Mouse (Mus musculus) MEL (cell line): ENCODE measurements around the gene Wars.

ENCODE experiments used
- CHD2 ChIP-seq: IDR thresholded peaks from 2 replicates; pipeline ENCODE4 v1.6.1; 2011; ENCODE audit warnings: low read length, improper control_type of control experiment
- CTCF ChIP-seq, 3 experiments: IDR thresholded peaks in 2 of 3; conservative IDR thresholded peaks in 1 of 3; 2 replicates each; pipeline ENCODE4 v1.5.1; 2011 to 2012; ENCODE audit warnings: low read length in 3 of 3, low read depth in 2 of 3, mild to moderate bottlenecking in 2 of 3, improper control_type of control experiment in 1 of 3, inconsistent platforms in 1 of 3, mixed read lengths in 1 of 3, moderate library complexity in 1 of 3; ENCODE audit not compliant: control insufficient read depth in 1 of 3, insufficient read depth in 1 of 3, poor library complexity in 1 of 3, severe bottlenecking in 1 of 3
- ELF1 ChIP-seq: IDR thresholded peaks from 2 replicates; pipeline ENCODE4 v1.6.1; 2014; ENCODE audit warnings: low read depth, mild to moderate bottlenecking, inconsistent platforms, low read length, improper control_type of control experiment, moderate library complexity
- ETS1 ChIP-seq: IDR thresholded peaks from 2 replicates; pipeline ENCODE4 v1.6.1; 2012; ENCODE audit warnings: low read depth, mild to moderate bottlenecking, inconsistent platforms, low read length, improper control_type of control experiment, moderate library complexity
- KAT2A ChIP-seq: conservative IDR thresholded peaks from 2 replicates; pipeline ENCODE4 v1.6.1; 2012; ENCODE audit warnings: low read depth, low read length, improper control_type of control experiment, inconsistent platforms
- MAFK ChIP-seq: IDR thresholded peaks from 2 replicates; pipeline ENCODE4 v1.6.1; 2011; ENCODE audit warnings: low read depth, mild to moderate bottlenecking, low read length, improper control_type of control experiment, borderline replicate concordance
- MXI1 ChIP-seq: IDR thresholded peaks from 2 replicates; pipeline ENCODE4 v1.6.1; 2011; ENCODE audit warnings: mild to moderate bottlenecking, low read depth, low read length, improper control_type of control experiment
- MYC ChIP-seq: IDR thresholded peaks from 2 replicates; pipeline ENCODE4 v1.6.1; 2011; ENCODE audit warnings: low read depth, mild to moderate bottlenecking, low read length, improper control_type of control experiment, moderate library complexity
- POLR2A ChIP-seq, 2 experiments: IDR thresholded peaks; 2 replicates each; pipeline ENCODE4 v1.6.1; 2011 to 2012; ENCODE audit warnings: low read length in 2 of 2, mild to moderate bottlenecking in 2 of 2, control low read depth in 1 of 2, improper control_type of control experiment in 1 of 2, low read depth in 1 of 2, moderate library complexity in 1 of 2; ENCODE audit not compliant: control insufficient read depth in 1 of 2, insufficient read depth in 1 of 2, poor library complexity in 1 of 2
- SIN3A ChIP-seq: IDR thresholded peaks from 2 replicates; pipeline ENCODE4 v1.6.1; 2012; ENCODE audit warnings: low read length, improper control_type of control experiment, inconsistent platforms
- UBTF ChIP-seq: IDR thresholded peaks from 2 replicates; pipeline ENCODE4 v1.6.1; 2012; ENCODE audit warnings: low read depth, mild to moderate bottlenecking, inconsistent platforms, low read length, improper control_type of control experiment, moderate library complexity, borderline replicate concordance; ENCODE audit not compliant: insufficient read depth
- USF1 ChIP-seq: IDR thresholded peaks from 2 replicates; pipeline ENCODE4 v1.6.1; 2014; ENCODE audit warnings: low read depth, mild to moderate bottlenecking, inconsistent platforms, low read length, improper control_type of control experiment, moderate library complexity
- ZC3H11A ChIP-seq: IDR thresholded peaks from 2 replicates; pipeline ENCODE4 v1.6.1; 2012; ENCODE audit warnings: low read depth, mild to moderate bottlenecking, inconsistent platforms, low read length, improper control_type of control experiment

DNA sequence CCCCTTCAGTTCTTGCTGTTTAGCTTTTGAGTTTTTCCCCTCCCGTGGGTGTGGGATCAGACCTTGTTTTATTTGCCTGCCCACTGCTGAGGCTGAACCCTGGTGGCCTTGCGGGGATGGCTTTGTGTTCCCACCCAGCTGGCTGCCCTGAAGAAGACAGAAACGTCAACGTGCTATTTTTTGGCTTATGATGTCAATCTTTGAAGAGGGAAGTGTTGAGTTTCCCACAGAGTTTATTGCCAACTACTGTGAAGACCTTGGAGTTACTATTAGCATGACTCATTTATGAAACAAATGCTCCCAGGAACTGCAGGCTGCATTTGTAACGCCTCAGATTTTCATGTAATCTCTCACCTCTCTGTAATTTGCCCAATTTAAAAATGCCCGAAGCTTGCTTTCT is 42.9 kb upstream of the Wars start:
- TF ChIP-seq MYC: no peak
- TF ChIP-seq ELF1: no peak
- TF ChIP-seq CTCF (IDR thresholded peaks at IDR 0.05 in 2 of 3, conservative IDR thresholded peaks at IDR 0.05 in 1 of 3; ENCODE audit: control insufficient read depth in 1 of 3, insufficient read depth in 1 of 3, low read depth in 2 of 3, low read length in 3 of 3, poor library complexity in 1 of 3, severe bottlenecking in 1 of 3): no peak
- TF ChIP-seq KAT2A: no peak
- TF ChIP-seq ETS1: no peak
- no peak for TF ChIP-seq POLR2A (IDR thresholded peaks at IDR 0.05; ENCODE audit: control insufficient read depth in 1 of 2, insufficient read depth in 1 of 2, low read depth in 1 of 2, low read length in 2 of 2, poor library complexity in 1 of 2)
- TF ChIP-seq UBTF: no peak
- TF ChIP-seq USF1: no peak
- no peak for TF ChIP-seq MXI1
- no peak for TF ChIP-seq ZC3H11A
- no peak for TF ChIP-seq MAFK
- TF ChIP-seq CHD2: no peak
- no peak for TF ChIP-seq SIN3A
